Mouse (Mus musculus) inflammation-experienced regulatory T-cells, adult 16 weeks (primary cell): ENCODE measurements around the gene Rsph1. TPM values are rescaled to one million over a fixed set of nuclear protein-coding genes. Genes with fewer than 3 reads are reported as not detected.

Experiments
- polyA plus RNA-seq: library from polyadenylated mRNA; unstranded; fragments of 100-300 nt; shearing (Covaris generic); gene quantifications from one replicate; pipeline ENCODE4 v1.2.1, GENCODE M21; 2017

Rsph1 gene
- 1.2 TPM for polyA plus RNA-seq

GRCm38 (mm10) chr17:31276922-31277918 is at the start of gene Rsph1:
Gene Rsph1, minus strand, starts transcription at chr17:31277383.

GRCm38 (mm10) chr17:31286492-31286891 is 9.3 kb upstream of the Rsph1 start, which contains the start of gene Slc37a1:
Gene Slc37a1, plus strand, starts transcription at chr17:31286792.

GRCm38 (mm10) chr17:31207771-31208334 is 69.3 kb downstream of the Rsph1 start, which contains the start of gene Ubash3a:
Gene Ubash3a, plus strand, starts transcription at chr17:31207873.

Other genes with a start within 250 kb of the Rsph1 start
- 50.7 TPM for gene Abcg1, start 219.7 kb downstream of the Rsph1 start, polyA plus RNA-seq
- gene Tff3, start 147.7 kb downstream of the Rsph1 start, polyA plus RNA-seq = not detected
- not detected for gene Tff2, start 133.1 kb downstream of the Rsph1 start, polyA plus RNA-seq
- not detected for gene Tff1, start 112.1 kb downstream of the Rsph1 start, polyA plus RNA-seq
- gene Tmprss3, start 78.4 kb downstream of the Rsph1 start, polyA plus RNA-seq = 1.1 TPM
- gene Ubash3a, start 69.5 kb downstream of the Rsph1 start, polyA plus RNA-seq = 340 TPM
- 45.1 TPM for gene Slc37a1, start 9.4 kb upstream of the Rsph1 start, polyA plus RNA-seq
- 0.68 TPM for gene Pde9a, start 108.8 kb upstream of the Rsph1 start, polyA plus RNA-seq
- gene Wdr4, start 242.6 kb upstream of the Rsph1 start, polyA plus RNA-seq = 37.8 TPM
- gene Ndufv3, start 242.7 kb upstream of the Rsph1 start, polyA plus RNA-seq = 223 TPM